Mouse (Mus musculus): ENCODE data around the gene Gna15.

GRCm38 (mm10) chr10:81496969-81497368 is 27.1 kb downstream of the Gna15 start:
- TF ChIP-seq MYOD1 (IDR thresholded peaks at IDR 0.05; ENCODE audit: control insufficient read depth in 1 of 3, insufficient read length in 2 of 3, low read depth in 2 of 3) (no peak), E2F4 (IDR thresholded peaks at IDR 0.05; ENCODE audit: insufficient read depth) (no peak), POLR2A (IDR thresholded peaks at IDR 0.05; ENCODE audit: insufficient read length, low read depth) (no peak), POLR2AphosphoS2 (IDR thresholded peaks at IDR 0.05; ENCODE audit: insufficient read length, low read depth) (no peak), MYOG (IDR thresholded peaks at IDR 0.05; ENCODE audit: control insufficient read depth in 1 of 3, insufficient read depth in 1 of 3, insufficient read length in 2 of 3, low read depth in 2 of 3) (no peak), MAX (IDR thresholded peaks at IDR 0.05; ENCODE audit: low read depth) (no peak), TCF3 (IDR thresholded peaks at IDR 0.05; ENCODE audit: insufficient read length, low read depth) (no peak), TCF12 (IDR thresholded peaks at IDR 0.05; ENCODE audit: insufficient read depth, poor library complexity, severe bottlenecking) (no peak), USF1 (IDR thresholded peaks at IDR 0.05; ENCODE audit: low read depth) (no peak), REST (IDR thresholded peaks at IDR 0.05; ENCODE audit: insufficient read depth, insufficient read length) (no peak), CEBPB (IDR thresholded peaks at IDR 0.05; ENCODE audit: insufficient read depth, poor library complexity, severe bottlenecking) (no peak)

All from myocyte (in vitro differentiated cells).